Mouse (Mus musculus) embryo, embryonic 10.5 days (tissue): ENCODE results near the gene Pld4.
A peak's percentile ranks its signal among the peaks of the same experiment; 100 is the strongest.

Source experiments
- DNase-seq: peaks from one replicate; pipeline ENCODE4 v3.0.0-alpha.2; 2015; ENCODE audit warnings: low spot score

Gene Pld4

GRCm38 (mm10) chr12:112767036-112767890 lies 6.8 kb downstream of the Pld4 start:
- no peak for DNase-seq

DNA sequence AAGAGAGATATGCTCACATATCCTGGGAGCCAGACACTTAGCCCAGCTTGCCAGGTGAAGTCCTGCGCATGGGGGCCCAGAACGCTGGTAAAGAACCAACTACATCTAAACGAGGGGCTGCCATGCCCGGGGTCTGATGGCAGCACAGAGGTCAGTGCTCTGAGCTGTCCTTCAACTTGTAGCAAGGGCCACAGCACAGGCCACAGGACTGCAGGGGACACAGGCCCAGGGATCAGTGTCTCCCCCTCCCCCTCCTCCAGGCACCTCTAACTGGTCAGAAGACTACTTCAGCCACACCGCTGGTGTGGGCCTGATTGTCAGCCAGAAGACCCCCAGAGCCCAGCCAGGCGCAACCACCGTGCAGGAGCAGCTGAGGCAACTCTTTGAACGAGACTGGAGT lies 7.7 kb downstream of the Pld4 start:
- DNase-seq = no peak

DNA sequence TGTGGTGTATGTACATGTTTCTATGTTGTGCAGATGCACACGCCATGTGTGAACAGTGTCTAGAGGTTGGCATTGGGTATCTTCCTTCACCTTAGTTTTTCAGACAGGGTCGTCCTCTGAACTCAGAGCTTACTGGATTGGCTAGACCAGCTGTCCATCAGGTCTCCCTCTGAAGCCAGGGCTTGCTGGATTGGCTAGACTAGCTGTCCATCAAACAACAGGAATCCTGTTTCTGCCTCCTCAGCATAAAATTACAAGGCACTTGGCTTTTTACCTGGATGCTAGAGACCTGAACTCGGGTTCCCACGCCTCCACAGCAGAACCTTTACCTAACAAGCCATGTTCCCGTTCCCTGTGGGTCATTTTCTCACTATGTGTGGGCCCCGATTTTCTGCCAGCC lies 8.6 kb downstream of the Pld4 start:
- peak; percentile 27 for DNase-seq

GRCm38 (mm10) chr12:112769751-112770150 lies 9.3 kb downstream of the Pld4 start:
- DNase-seq = no peak

DNA sequence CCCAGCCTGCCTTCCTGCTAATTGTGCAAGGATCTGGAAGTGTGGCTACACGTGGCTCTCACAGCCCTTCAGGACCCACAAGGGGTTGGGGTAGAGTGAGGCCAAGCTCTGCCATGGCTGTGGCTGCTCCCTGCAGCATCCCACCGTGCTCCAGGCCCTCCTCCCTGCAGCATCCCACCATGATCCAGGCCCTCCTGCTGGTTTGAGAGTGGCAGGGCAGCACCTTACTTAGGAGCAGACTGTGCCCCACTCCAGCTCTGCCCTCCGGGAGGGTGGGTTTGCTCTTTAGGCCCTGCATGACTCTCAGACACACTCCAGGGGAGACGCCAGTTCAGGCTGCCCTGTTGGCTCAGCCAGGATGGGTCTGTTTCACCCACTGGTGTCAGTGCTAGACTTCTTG lies 9.9 kb downstream of the Pld4 start:
- no peak for DNase-seq

- no peak for DNase-seq
Measured at GRCm38 (mm10) chr12:112772306-112772705, 11.9 kb downstream of the Pld4 start.

DNA sequence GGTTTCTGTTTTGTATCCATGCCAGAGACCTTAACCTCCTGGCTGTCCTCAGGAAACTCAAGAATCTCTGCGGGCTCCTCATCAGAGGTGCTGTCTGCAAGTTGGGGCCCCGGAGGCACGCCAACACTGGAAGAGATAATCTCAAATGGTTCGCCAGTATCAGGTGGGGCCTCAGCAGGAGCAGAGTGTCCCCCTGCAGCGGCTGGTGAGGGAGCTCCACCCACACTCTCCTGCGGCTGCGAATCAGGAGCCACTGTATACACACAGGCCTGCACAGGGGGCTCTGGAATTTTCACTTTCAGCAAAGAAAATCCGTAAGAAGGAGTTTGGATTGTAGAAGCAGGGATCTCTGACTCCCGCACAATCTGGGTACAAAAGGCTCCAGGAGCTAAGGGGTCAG lies 12.9 kb downstream of the Pld4 start:
- DNase-seq = no peak

DNA sequence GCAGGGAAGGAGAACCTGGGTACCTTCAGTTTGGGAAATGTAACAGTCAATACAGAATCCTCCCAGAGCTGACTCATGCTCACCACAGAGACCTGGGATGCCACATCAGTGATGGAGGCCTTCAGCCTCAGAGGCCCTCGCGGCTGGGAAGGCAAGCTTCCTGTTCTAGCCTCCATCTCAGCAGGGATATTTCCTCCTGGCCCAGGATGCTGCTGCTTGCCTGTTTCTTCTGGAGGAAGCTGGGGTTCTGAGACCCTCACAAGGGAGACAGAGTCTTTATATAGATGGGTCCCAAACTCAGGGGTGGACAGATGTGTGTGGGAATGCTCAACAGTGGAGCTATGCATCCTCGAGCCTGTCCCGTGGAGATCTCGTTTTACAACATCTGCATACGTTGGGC lies 13.6 kb downstream of the Pld4 start:
- DNase-seq = no peak

- DNase-seq = no peak
Measured at GRCm38 (mm10) chr12:112774481-112774880, 14.0 kb downstream of the Pld4 start.

DNA sequence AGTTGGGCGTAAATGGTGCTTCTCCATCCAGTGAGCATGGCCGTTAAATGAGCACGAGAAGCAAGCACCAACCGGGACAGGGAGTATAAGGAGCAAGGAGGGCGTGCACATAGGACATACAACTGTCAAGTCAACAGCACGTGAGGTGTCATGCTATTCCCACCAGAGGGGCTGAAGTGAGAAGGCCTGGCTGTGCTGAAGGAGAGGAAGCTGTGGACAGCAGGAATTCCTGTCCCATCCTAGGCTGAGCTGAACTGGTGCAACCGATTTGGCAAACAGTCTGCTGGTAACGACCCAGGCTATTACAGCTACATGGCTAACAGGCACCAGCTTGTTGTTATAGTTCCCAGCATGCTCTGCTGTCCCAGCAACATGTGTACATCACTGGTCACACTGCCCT lies 30.6 kb downstream of the Pld4 start:
- DNase-seq = no peak

GRCm38 (mm10) chr12:112793601-112794355 lies 33.3 kb downstream of the Pld4 start:
- DNase-seq = no peak

GRCm38 (mm10) chr12:112794356-112794816 lies 33.9 kb downstream of the Pld4 start:
- DNase-seq = no peak

- DNase-seq = no peak
Measured at GRCm38 (mm10) chr12:112794998-112795397, 34.5 kb downstream of the Pld4 start.

GRCm38 (mm10) chr12:112795466-112796104 lies 35.1 kb downstream of the Pld4 start:
- no peak for DNase-seq

GRCm38 (mm10) chr12:112796551-112797510 lies 36.4 kb downstream of the Pld4 start:
- no peak for DNase-seq

- no peak for DNase-seq
Measured at GRCm38 (mm10) chr12:112797672-112798331, 37.3 kb downstream of the Pld4 start.

DNA sequence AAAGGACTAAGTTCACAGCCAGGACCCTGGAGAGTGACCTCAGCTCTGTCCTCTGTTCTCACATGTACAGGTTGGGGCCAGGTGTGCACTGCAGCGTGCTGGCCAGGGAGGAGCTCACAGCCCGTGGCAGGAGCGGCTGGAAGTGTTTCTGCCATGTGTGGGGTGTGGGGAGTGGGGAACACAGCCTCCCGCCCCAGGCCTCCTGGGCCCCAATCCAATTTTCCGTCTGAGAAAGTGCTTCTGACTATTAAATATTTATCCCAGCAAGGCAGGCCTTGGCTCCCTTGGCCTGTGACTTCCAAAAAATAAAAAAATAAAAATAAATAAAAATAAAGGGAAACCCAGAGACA lies 37.9 kb downstream of the Pld4 start:
- DNase-seq = no peak

- no peak for DNase-seq
Measured at GRCm38 (mm10) chr12:112798716-112799115, 38.3 kb downstream of the Pld4 start.

GRCm38 (mm10) chr12:112799237-112799970 lies 38.9 kb downstream of the Pld4 start:
- no peak for DNase-seq

GRCm38 (mm10) chr12:112800476-112800875 lies 40.0 kb downstream of the Pld4 start:
- DNase-seq = peak; percentile 84
